Mouse (Mus musculus): ENCODE measurements around the gene Dnajc12.
A peak's percentile ranks its signal among the peaks of the same experiment; 100 is the strongest.
"Not testable (repeated sequence)": the region's sequence is repeated elsewhere in the genome, so short reads cannot be mapped to it uniquely, and the experiment has no call there.

Gene Dnajc12

GRCm38 (mm10) chr10:63429785-63430305, 47.6 kb downstream of the Dnajc12 start, which contains the start of gene Ctnna3:
Gene Ctnna3, plus strand, starts transcription at chr10:63430098.
- peak; percentile 89 for DNase-seq (ENCODE audit: low spot score)

GRCm38 (mm10) chr10:63431221-63431736, 49.0 kb downstream of the Dnajc12 start:
- DNase-seq (ENCODE audit: low spot score) = no peak

DNA sequence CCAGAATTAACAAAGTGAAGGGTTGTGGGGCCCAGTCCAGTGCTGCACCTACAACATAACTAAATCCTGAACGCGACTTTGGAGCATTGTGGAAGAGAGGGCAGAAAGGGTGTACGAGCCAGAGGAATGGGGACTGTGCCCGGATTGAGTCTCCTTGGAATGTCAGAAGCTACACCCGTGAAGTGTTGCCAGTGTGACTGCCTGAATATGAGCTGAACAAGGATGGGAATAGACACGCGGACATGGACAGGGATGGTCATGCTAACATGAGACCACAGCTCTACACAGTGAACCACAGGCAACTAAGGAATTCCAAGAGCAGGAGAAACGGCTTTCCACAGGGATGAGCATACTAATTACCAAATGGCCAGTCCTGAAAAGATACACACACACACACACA, 49.9 kb downstream of the Dnajc12 start:
- DNase-seq (ENCODE audit: low spot score) = no peak

- no peak for DNase-seq (ENCODE audit: low spot score)
Observed at GRCm38 (mm10) chr10:63432887-63433286, 50.6 kb downstream of the Dnajc12 start.

DNA sequence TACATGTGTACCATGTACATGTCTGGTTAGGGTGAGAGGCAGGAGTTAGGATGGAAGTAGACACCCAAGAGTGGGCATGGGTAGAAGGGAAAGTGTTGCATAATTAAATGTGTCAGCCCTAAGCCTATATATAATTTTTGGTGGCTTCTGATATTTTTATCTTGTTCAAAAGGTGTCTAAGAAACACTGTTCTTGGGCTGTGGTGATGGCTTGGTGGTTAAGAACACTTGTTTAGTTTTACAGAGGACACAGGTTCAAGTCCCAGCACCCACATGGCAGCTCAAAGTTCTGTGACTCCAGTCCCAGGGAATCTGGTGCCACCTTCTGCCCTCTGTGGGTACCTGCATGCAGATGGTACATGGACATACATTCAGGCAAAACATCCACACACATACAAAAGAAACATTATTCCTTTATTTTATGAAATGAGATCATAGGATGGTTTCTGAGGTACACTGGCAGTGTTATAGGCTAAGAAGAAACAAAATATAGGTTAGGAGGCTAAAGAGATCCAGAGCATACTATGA, 56.6 kb downstream of the Dnajc12 start:
- no peak for DNase-seq (ENCODE audit: low spot score)

GRCm38 (mm10) chr10:63439694-63440228, 57.5 kb downstream of the Dnajc12 start:
- DNase-seq (ENCODE audit: low spot score) = no peak

GRCm38 (mm10) chr10:63444602-63445387, 62.6 kb downstream of the Dnajc12 start:
- DNase-seq (ENCODE audit: low spot score) = not testable (repeated sequence)

GRCm38 (mm10) chr10:63453926-63454325, 71.7 kb downstream of the Dnajc12 start:
- DNase-seq (ENCODE audit: low spot score) = no peak

GRCm38 (mm10) chr10:63455110-63455878, 73.1 kb downstream of the Dnajc12 start:
- DNase-seq (ENCODE audit: low spot score) = no peak

DNA sequence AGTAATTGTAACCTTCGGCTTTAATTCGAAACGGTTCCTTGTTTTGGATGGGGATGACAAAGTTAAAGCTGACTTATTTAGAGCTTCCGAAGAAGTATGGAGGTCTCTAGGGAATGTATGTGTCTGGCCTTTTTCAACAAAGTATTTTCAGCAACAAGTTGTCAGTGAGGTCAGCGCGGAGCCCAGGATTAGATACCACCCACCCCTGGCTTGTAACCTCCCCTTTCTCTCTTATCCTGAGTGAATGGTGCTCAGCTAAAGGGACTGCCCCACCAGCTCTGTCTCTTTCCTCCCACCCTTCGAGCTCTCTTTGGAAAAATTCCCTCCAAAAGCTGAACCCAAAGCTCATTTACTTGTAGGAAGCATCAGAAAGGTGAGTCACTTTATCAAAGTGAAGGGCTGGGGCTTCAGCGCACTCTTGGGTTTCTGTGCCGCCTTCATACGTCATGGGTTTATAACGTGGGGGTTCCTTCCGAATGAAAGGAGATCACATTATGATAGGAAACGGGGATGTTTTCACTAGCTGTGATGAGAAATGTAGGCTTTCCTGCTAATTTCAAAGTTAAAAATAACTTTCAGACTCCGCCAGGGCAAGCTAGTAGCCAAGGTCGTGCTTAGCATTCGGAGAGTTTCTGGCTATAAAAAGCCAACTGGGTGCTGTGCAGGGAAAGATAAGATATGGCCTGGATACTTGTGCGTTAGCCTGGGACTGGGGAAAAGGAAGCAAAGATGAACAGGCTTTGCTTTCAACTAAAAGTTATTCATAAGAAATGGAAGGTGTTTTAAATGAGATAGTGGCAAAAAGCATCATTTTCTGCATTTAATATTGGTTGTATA, 75.3 kb downstream of the Dnajc12 start:
- no peak for DNase-seq (ENCODE audit: low spot score)

All from layer of hippocampus, adult 11-12 months (tissue).